Mouse (Mus musculus) cerebellum, adult 11-12 months (tissue): Measurements from ENCODE around the gene Nktr.
A peak's percentile ranks its signal among the peaks of the same experiment; 100 is the strongest.

Experiments used
- DNase-seq: peaks from one replicate; pipeline ENCODE4 v3.0.0; 2022

The Nktr gene

GRCm38 (mm10) chr9:121762248-121762647 is 43.3 kb downstream of the Nktr start:
- peak; percentile 38 for DNase-seq

DNA sequence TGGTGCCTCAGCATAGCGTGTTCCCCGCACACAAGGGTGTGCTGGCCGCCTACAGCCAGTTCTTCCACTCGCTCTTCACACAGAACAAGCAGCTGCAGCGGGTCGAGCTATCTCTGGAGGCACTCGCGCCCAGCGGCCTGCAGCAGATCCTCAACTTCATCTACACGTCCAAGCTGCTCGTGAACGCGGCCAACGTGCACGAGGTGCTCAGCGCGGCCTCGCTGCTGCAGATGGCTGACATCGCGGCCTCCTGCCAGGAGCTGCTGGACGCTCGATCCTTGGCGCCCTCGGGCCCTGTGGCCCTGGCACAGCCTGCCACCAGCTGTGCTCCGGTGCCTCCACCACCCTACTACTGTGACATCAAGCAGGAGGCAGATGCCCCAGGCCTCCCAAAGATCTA is 43.8 kb downstream of the Nktr start:
- DNase-seq: peak; percentile 42

DNA sequence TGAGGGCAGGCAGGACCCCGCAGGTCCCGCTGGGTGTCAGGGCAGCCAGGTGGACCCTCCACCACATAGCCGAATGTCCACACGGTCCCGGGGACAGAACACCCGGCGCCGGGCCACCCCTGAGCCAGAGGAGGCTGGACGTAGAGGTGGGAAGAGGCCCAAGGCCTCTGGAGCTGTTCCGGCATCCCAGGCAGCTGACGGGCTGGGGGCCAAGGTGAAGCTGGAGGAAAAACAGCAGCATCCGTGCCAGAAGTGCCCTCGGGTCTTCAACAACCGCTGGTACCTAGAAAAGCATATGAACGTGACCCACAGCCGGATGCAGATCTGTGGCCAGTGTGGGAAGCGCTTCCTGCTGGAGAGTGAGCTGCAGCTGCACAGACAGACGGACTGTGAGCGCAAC is 44.7 kb downstream of the Nktr start:
- DNase-seq: no peak

DNA sequence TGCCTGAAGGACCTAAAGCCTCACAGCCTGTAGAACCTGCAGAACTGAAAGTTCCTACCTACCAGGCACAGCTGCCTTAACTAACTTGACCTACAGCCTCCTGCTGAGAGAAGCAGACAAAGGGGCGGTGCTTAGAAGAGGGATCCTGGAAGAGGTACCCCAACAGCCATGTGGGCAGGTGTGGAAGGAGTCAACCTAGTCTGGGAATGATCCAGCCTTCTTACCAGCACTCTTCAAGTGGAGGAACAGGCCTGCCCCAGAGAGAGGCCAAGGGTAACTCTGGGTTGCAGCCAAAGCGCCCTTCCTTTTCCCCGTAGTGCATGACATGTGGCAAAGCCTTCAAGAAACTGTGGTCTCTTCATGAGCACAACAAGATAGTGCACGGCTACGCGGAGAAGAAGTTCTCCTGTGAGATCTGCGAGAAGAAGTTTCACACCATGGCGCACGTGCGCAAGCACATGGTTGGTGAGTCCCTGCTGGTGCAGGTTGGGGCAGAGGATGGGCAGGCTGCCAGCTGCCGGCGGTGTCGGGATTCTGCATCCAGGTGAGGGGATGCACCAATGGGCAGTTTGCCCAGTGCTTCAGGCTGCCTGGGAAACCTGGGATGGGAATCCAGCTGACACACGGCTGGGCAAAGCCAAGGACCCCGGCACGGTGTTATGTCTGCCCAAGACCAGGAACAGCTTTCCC is 46.3 kb downstream of the Nktr start:
- peak; percentile 60 for DNase-seq

- no peak for DNase-seq
Measured at GRCm38 (mm10) chr9:121772412-121772811, 53.4 kb downstream of the Nktr start.

GRCm38 (mm10) chr9:121775951-121776350 is 57.0 kb downstream of the Nktr start:
- no peak for DNase-seq

- no peak for DNase-seq
Measured at GRCm38 (mm10) chr9:121776511-121776910, 57.5 kb downstream of the Nktr start.

- no peak for DNase-seq
Measured at GRCm38 (mm10) chr9:121777484-121778065, 58.6 kb downstream of the Nktr start, which contains the start of gene Klhl40. Klhl40 (plus strand) TSS chr9:121777607.

GRCm38 (mm10) chr9:121778066-121778624 is 59.2 kb downstream of the Nktr start:
- no peak for DNase-seq

DNA sequence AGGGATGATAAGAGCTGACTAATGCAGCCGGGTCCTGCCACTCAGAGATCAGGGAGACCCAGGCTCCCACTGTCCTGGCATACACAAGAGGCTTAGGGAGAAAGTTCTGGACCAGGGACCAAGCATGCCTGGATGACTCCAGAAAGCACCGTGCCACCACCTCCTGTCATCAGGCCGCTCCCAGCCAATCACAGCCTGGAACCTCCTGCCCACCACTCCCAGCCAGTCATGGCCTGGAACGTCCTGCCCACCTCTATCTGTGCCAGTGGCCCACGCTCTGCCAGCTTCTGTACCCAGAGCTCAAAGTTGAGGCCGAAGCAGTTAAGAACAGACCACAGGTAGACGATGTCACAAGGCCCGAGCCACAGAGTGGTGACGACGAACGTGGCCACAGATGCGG is 65.8 kb downstream of the Nktr start:
- no peak for DNase-seq

DNA sequence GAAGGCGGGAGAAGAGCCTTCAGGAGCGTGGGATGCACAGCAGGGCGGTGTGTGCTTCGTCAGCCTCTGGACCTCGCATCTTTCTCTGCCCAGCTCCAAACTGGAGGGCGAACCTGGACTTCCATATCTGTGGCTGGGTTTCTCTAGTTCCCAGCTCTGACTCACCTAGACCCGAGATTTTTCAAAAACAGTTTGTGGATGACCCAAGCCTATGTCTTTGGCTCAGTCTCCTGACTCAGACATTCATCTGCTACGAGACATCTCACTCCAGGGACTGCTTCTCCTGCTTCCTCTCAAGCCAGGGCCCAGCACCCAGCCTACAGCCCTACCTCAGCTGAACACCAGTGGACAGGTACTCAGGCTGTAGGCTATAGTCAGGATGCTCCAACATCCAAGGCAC is 66.3 kb downstream of the Nktr start:
- DNase-seq: no peak

DNA sequence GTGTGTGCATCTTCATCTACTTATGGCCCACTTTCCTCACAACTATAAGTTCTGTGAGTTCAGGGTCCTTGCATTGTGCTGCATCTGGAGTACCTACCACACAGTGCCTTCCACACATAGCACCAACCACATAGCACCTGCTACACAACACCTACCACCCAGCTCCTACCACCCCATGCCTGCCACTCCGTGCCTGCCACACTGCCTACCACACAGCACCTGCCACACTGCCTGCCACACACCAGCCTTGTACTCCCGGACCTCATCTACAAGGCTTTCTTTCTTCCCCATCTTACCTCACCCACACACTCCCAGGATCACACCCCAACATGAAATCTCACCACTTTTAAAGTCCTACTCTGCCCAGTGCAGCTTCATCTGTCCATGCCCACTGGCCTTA is 67.4 kb downstream of the Nktr start:
- no peak for DNase-seq

GRCm38 (mm10) chr9:121791206-121791605 is 72.2 kb downstream of the Nktr start:
- DNase-seq: peak; percentile 52

DNA sequence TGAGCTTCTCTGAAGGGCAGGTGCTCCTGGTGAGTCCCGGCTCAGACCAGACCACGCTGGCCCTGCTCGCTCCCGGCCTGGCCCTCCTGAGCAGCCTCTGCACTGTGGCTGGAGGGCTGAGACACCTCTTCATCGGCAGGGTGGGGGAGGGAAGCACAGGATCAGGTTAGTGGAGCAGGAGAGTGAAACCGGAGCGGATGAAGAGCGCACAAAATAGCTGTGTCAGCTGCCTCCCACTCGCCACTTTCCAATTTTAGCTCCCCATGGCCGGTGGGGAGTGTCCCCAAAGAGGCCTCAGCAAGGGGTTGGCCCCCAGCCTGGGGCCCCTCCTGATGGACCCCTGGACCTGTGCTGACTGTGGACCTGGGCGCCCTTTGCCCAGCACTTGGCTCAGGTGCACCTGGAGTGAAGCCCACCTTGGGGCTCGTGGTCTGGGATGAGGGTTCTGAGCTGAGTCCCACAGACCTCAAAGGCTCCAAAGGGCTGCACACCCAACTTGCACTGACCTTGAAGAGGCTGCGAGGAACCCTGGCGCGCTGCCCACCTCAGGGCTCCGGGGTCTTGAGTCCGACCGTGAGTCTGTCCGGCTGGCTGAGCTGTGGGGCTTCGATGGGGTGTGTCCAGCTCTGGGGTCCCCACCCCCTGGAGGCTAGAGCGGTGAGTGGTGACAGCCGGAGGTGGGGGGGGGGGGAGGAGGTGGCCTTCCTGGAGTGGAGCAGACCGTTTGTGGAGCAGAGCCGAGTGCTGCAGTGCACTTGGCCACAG is 73.0 kb downstream of the Nktr start, which contains the start of gene Hhatl:
Gene Hhatl (minus strand): TSS at position 751 of the 765 bp plus-strand sequence.
- DNase-seq: no peak

GRCm38 (mm10) chr9:121794972-121795539 is 76.1 kb downstream of the Nktr start:
- no peak for DNase-seq

GRCm38 (mm10) chr9:121797722-121798121 is 78.8 kb downstream of the Nktr start:
- DNase-seq: no peak

DNA sequence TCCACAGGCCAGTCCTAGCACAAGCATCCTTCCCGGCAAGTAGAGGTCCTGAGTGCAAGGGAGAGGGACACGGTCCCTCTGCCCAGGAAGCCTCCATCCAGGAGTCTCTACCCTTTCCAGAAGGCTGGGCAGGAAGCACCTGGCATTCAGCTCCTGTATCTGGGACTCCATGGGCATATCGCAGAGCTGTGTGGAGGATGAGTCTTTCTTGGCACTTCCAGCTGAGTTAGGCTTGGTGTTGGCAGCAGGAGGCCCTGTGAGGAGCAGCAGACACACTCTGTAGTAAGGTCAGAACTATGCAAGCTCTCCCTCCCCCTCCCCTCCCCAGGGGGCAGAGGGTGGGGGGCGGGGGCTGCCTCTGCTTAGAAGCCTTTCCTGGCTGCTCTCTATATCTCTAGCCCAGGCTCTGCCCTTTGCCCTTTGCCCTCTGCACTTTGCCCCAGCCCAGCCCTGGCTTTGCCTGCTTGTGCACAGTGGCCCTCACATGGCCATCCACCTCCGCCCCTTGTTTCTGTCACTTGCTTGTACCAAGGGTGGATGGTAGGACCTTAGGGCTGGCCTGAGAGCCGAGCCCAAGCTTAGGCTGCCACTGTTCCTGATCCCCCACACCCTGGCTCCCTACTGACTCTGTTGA is 80.0 kb downstream of the Nktr start:
- no peak for DNase-seq

DNA sequence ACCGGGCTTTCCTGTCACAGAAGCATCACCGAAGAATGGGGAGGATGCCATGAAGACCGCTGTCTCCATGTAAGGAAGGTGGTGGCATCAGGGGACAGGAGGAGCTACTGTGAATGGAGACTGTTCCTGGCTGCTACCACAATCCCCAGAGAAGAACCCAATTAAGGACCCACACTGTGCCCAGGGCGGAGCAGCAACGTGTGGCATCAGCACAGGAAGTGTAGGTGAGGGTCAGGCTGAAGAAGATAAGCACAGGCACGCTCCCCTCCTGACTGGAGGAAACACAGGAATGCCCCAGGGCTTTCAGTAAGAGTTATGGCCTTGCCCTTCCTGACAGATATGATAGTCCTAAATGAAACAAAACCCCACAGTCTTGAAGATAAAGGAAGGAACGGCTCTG is 83.8 kb downstream of the Nktr start:
- no peak for DNase-seq
